Mouse (Mus musculus) MEL (cell line): Measurements from ENCODE around the gene Vps53. TPM values are rescaled to one million over a fixed set of nuclear protein-coding genes. Genes with fewer than 3 reads are reported as not detected.
A peak's percentile ranks its signal among the peaks of the same experiment; 100 is the strongest.

Experiments used
- DNase-seq: peaks from one replicate; pipeline ENCODE4 v3.0.0; 2011; ENCODE audit warnings: low read depth, low spot score
- H3K27ac ChIP-seq: 2 replicates; pipeline ENCODE4 v1.5.1; 2012; ENCODE audit warnings: low read depth, mild to moderate bottlenecking, control low read depth, low read length, moderate library complexity; ENCODE audit not compliant: control insufficient read depth
- H3K27me3 ChIP-seq, 2 experiments: fragments of 150-350 bp in 1 of 2; sonication (generic) in 1 of 2; 2 replicates each; pipeline ENCODE4 v1.6.1; 2012; ENCODE audit warnings: low read length in 2 of 2, mild to moderate bottlenecking in 2 of 2, improper control_type of control experiment in 1 of 2, moderate library complexity in 1 of 2; ENCODE audit not compliant: insufficient read depth in 2 of 2, control insufficient read depth in 1 of 2
- H3K36me3 ChIP-seq, 2 experiments: 2 replicates each; pipeline ENCODE4 v1.6.1; 2012 to 2014; ENCODE audit warnings: low read length in 2 of 2, improper control_type of control experiment in 1 of 2, inconsistent platforms in 1 of 2, mild to moderate bottlenecking in 1 of 2; ENCODE audit not compliant: insufficient read depth in 2 of 2, control insufficient read depth in 1 of 2
- H3K4me1 ChIP-seq, 2 experiments: fragments of 150-350 bp in 1 of 2; sonication (generic) in 1 of 2; 2 replicates each; pipeline ENCODE4 v1.6.1; 2012; ENCODE audit warnings: low read length in 2 of 2, improper control_type of control experiment in 1 of 2, mild to moderate bottlenecking in 1 of 2; ENCODE audit not compliant: insufficient read depth in 2 of 2, control insufficient read depth in 1 of 2
- H3K4me3 ChIP-seq, 2 experiments: fragments of 150-350 bp in 1 of 2; sonication (generic) in 1 of 2; 2 replicates each; pipeline ENCODE4 v1.5.1; 2012; ENCODE audit warnings: low read depth in 2 of 2, low read length in 2 of 2, mild to moderate bottlenecking in 2 of 2, moderate library complexity in 2 of 2, control low read depth in 1 of 2, improper control_type of control experiment in 1 of 2; ENCODE audit not compliant: control insufficient read depth in 1 of 2, insufficient read depth in 1 of 2
- H3K79me2 ChIP-seq: 2 replicates; pipeline ENCODE4 v1.6.1; 2012; ENCODE audit warnings: mild to moderate bottlenecking, low read length, moderate library complexity; ENCODE audit not compliant: control insufficient read depth, poor library complexity, insufficient read depth
- H3K9ac ChIP-seq: 2 replicates; pipeline ENCODE4 v1.6.1; 2012; ENCODE audit warnings: low read depth, mild to moderate bottlenecking, control low read depth, low read length, moderate library complexity; ENCODE audit not compliant: control insufficient read depth, poor library complexity, severe bottlenecking
- H3K9me3 ChIP-seq: fragments of 150-350 bp; sonication (generic); replicated peaks from 2 replicates; pipeline ENCODE4 v1.6.1; 2012; ENCODE audit warnings: mild to moderate bottlenecking, low read length, improper control_type of control experiment, moderate library complexity; ENCODE audit not compliant: insufficient read depth
- CHD1 ChIP-seq: IDR thresholded peaks from 2 replicates; pipeline ENCODE4 v1.6.1; 2012; ENCODE audit warnings: low read depth, mild to moderate bottlenecking, inconsistent platforms, low read length, improper control_type of control experiment
- EP300 ChIP-seq, 2 experiments: IDR thresholded peaks; 2 replicates each; pipeline ENCODE4 v1.6.1; 2011; ENCODE audit warnings: improper control_type of control experiment in 2 of 2, low read length in 2 of 2, low read depth in 1 of 2, mild to moderate bottlenecking in 1 of 2
- ETS1 ChIP-seq: IDR thresholded peaks from 2 replicates; pipeline ENCODE4 v1.6.1; 2012; ENCODE audit warnings: low read depth, mild to moderate bottlenecking, inconsistent platforms, low read length, improper control_type of control experiment, moderate library complexity
- HCFC1 ChIP-seq: IDR thresholded peaks from 2 replicates; pipeline ENCODE4 v1.6.1; 2012; ENCODE audit warnings: low read depth, mild to moderate bottlenecking, inconsistent platforms, low read length, improper control_type of control experiment, moderate library complexity
- JUND ChIP-seq: IDR thresholded peaks from 2 replicates; pipeline ENCODE4 v1.6.1; 2011; ENCODE audit warnings: low read depth, mild to moderate bottlenecking, improper control_type of control experiment, low read length
- NRF1 ChIP-seq: IDR thresholded peaks from 2 replicates; pipeline ENCODE4 v1.6.1; 2014; ENCODE audit warnings: low read depth, mild to moderate bottlenecking, inconsistent platforms, low read length, improper control_type of control experiment, moderate library complexity; ENCODE audit not compliant: poor library complexity, insufficient read depth, severe bottlenecking
- RAD21 ChIP-seq: IDR thresholded peaks from 2 replicates; pipeline ENCODE4 v1.6.1; 2011; ENCODE audit warnings: mild to moderate bottlenecking, low read depth, low read length, improper control_type of control experiment
- SIN3A ChIP-seq: IDR thresholded peaks from 2 replicates; pipeline ENCODE4 v1.6.1; 2012; ENCODE audit warnings: low read length, improper control_type of control experiment, inconsistent platforms
- SMC3 ChIP-seq: IDR thresholded peaks from 2 replicates; pipeline ENCODE4 v1.6.1; 2011; ENCODE audit warnings: low read depth, low read length, improper control_type of control experiment
- TBP ChIP-seq: IDR thresholded peaks from 2 replicates; pipeline ENCODE4 v1.8.0; 2011; ENCODE audit warnings: low read depth, low read length, improper control_type of control experiment
- UBTF ChIP-seq: IDR thresholded peaks from 2 replicates; pipeline ENCODE4 v1.6.1; 2012; ENCODE audit warnings: low read depth, mild to moderate bottlenecking, inconsistent platforms, low read length, improper control_type of control experiment, moderate library complexity, borderline replicate concordance; ENCODE audit not compliant: insufficient read depth
- USF2 ChIP-seq, 2 experiments: IDR thresholded peaks; 2 replicates each; pipeline ENCODE4 v1.6.1; 2011 to 2012; ENCODE audit warnings: improper control_type of control experiment in 2 of 2, low read length in 2 of 2, borderline replicate concordance in 1 of 2, inconsistent platforms in 1 of 2, low read depth in 1 of 2, mild to moderate bottlenecking in 1 of 2; ENCODE audit not compliant: insufficient read depth in 1 of 2
- ZMIZ1 ChIP-seq: IDR thresholded peaks from 2 replicates; pipeline ENCODE4 v1.6.1; 2012; ENCODE audit warnings: low read depth, mild to moderate bottlenecking, inconsistent platforms, low read length, improper control_type of control experiment, moderate library complexity
- ZNF384 ChIP-seq: IDR thresholded peaks from 2 replicates; pipeline ENCODE4 v1.6.1; 2012; ENCODE audit warnings: low read depth, mild to moderate bottlenecking, inconsistent platforms, low read length, improper control_type of control experiment
- polyA plus RNA-seq, 2 experiments: library from polyadenylated mRNA; stranded (reverse) in 1 of 2; unstranded in 1 of 2; fragments of >175 nt in 1 of 2; fragments of >200 nt in 1 of 2; gene quantifications; 2 replicates each; pipeline versions ENCODE4 v1.2.1 to v1.2.4; 2012; ENCODE audit warnings: low replicate concordance in 2 of 2, low read depth in 1 of 2; ENCODE audit not compliant: insufficient read length in 2 of 2, insufficient read depth in 1 of 2, missing spikeins in 1 of 2
- total RNA-seq: library from RNA; depleted of rRNA; stranded (reverse); fragments of 300-350 nt; gene quantifications from 2 replicates; pipeline ENCODE4 v1.2.3, GENCODE M21; 2012

The Vps53 gene
- total and polyA plus RNA-seq, 3 experiments, result 38.4 to 50.4 TPM; not detected in 1

DNA sequence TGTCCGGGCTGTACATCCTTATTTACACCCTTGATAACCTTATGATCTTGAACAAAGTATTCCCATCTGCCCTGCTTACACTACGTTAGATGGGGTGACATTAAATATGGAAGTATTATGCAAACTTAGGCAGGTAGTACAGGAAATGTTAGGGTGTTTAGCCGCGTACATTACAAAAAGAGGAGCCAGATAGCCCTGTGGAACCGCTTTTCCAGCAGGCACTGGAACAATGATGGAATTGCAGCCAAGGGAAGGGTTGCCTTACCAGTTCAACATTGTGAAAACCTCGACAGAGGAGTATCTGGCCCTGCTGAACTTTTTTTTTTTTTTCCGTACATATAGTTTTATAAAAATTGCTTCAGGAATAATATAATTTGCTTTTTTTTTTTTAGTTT, 696 bp upstream of the Vps53 start:
- H3K27ac ChIP-seq, result peak overlapping the region; percentile 69
- TF ChIP-seq ZNF384 (peak; percentile 46), UBTF (no peak), TBP (0 out of 2 replicates have a peak, but pooled peaks have one; percentile 7), ZMIZ1 (no peak), SIN3A (no peak)

DNA sequence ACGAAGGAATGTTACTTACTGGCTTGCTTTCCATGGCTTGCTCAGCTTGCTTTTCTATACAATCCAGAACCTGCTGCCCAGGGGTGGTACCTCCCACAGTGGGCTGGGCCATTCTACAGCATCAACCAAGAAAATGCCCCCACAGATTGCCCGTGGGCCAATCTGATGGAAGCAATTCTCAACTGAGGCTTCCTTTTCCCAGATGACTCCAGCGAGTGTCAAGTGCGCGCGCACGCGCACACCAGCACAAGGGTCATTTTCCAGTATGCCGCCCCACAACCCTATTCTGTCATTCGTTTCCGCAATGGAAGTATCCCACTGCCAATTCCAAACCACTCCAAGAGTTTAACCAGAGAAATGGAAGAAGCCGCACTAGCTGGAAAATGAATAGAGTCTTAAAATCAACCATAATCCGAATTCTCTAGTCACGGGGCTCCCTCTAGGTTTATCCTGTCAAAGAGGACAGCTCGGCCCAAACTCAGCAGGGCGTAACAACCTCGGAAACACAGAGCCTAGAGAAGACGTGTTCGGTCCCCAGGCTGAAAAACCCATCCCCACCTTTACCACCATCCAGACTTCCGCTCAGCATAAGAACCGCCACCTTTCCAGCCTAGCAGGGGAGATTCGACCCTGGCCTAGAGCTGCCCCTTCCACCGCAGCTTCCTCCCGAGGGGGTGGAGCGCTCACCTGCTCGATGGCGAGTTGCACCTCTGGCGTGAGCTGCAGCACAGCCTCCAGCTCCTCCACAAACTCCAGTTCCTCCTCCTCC, 537 bp downstream of the Vps53 start:
- DNase-seq, result peak; percentile 83
- peak overlapping the region; percentile 63 for H3K27ac ChIP-seq
- H3K27me3 ChIP-seq, result no peaks in the 10 kb centered on the region
- peak overlapping the region; percentile 76 to 78 for H3K4me3 ChIP-seq
- no peaks in the 10 kb centered on the region for H3K9me3 ChIP-seq
- H3K36me3 ChIP-seq, result peaks cover 1 to 13% of the 10 kb centered on the region in 2 experiments; a peak in 3 of 4 replicates
- peaks cover 23% of the 10 kb centered on the region for H3K79me2 ChIP-seq
- peaks cover 5 to 6% of the 10 kb centered on the region in 2 experiments; a peak in 3 of 4 replicates for H3K4me1 ChIP-seq
- H3K9ac ChIP-seq, result peak overlapping the region; percentile 85
- TF ChIP-seq RAD21 (no peak), NRF1 (peak; percentile 82), EP300 (IDR thresholded peaks at IDR 0.05; ENCODE audit: low read depth in 1 of 2, low read length in 2 of 2) (peak in 1 of 2 experiments; percentile 15; a peak in 1 of 4 replicates), USF2 (IDR thresholded peaks at IDR 0.05; ENCODE audit: borderline replicate concordance in 1 of 2, insufficient read depth in 1 of 2, low read depth in 1 of 2, low read length in 2 of 2) (no peak), ZNF384 (no peak), JUND (no peak), SMC3 (peak; percentile 12; the same call in 1 of the 2 replicates), TBP (peak; percentile 61; the same call in 1 of the 2 replicates), ETS1 (no peak), HCFC1 (no peak; the same call in 1 of the 2 replicates), CHD1 (peak; percentile 80)

More for the DNA sequence above, 696 bp upstream of the Vps53 start:
- H3K9ac ChIP-seq, result peak overlapping the region; percentile 85
- peaks cover 23% of the 10 kb centered on the region for H3K79me2 ChIP-seq
- DNase-seq, result no peak
- H3K4me3 ChIP-seq, result peak overlapping the region; percentile 76 to 78
- H3K9me3 ChIP-seq, result no peaks in the 10 kb centered on the region
- H3K36me3 ChIP-seq, result peaks cover 1 to 13% of the 10 kb centered on the region in 2 experiments; a peak in 3 of 4 replicates
- H3K27me3 ChIP-seq, result no peaks in the 10 kb centered on the region
- peaks cover 7 to 9% of the 10 kb centered on the region in 2 experiments for H3K4me1 ChIP-seq
